Mouse (Mus musculus): ENCODE measurements at regions not wholly inside any gene's neighbourhood (a gene's known extent, or its start where the extent isn't known, plus 50 kb on each side); places are given as distances from the start of the nearest gene placed in this dataset.

GRCm38 (mm10) chr10:125814191-125814887 is 151.6 kb upstream of the Lrig3 start:
- Histone ChIP-seq H3K36me3 (ENCODE audit: control insufficient read depth, insufficient read depth, low read length) (no peaks in the 10 kb centered on the region), H3K4me1 (ENCODE audit: control insufficient read depth, insufficient read depth, low read length) (no peaks in the 10 kb centered on the region), H3K27me3 (ENCODE audit: control insufficient read depth, insufficient read depth, low read length) (no peaks in the 10 kb centered on the region), H3K27ac (ENCODE audit: control insufficient read depth, insufficient read depth, low read depth, low read length) (no peak overlapping the region), H3K4me3 (ENCODE audit: control insufficient read depth, low read depth, low read length) (no peak overlapping the region)
- no peak for TF ChIP-seq POLR2A (IDR thresholded peaks at IDR 0.05; ENCODE audit: control insufficient read depth, low read depth, low read length)
- no peak for TF ChIP-seq CTCF (IDR thresholded peaks at IDR 0.05; ENCODE audit: control insufficient read depth, insufficient read depth, insufficient replicate concordance, low read depth, low read length)

- H3K4me3 ChIP-seq (ENCODE audit: control insufficient read depth, low read depth, low read length): no peak overlapping the region
- no peaks in the 10 kb centered on the region for H3K4me1 ChIP-seq (ENCODE audit: control insufficient read depth, insufficient read depth, low read length)
- TF ChIP-seq POLR2A (IDR thresholded peaks at IDR 0.05; ENCODE audit: control insufficient read depth, low read depth, low read length) (no peak), CTCF (IDR thresholded peaks at IDR 0.05; ENCODE audit: control insufficient read depth, insufficient read depth, insufficient replicate concordance, low read depth, low read length) (no peak)
- H3K27ac ChIP-seq (ENCODE audit: control insufficient read depth, insufficient read depth, low read depth, low read length): no peak overlapping the region
- no peaks in the 10 kb centered on the region for H3K27me3 ChIP-seq (ENCODE audit: control insufficient read depth, insufficient read depth, low read length)
- no peaks in the 10 kb centered on the region for H3K36me3 ChIP-seq (ENCODE audit: control insufficient read depth, insufficient read depth, low read length)
These were observed 133.8 kb upstream of the Lrig3 start for GRCm38 (mm10) chr10:125832134-125832533.

- TF ChIP-seq CTCF (IDR thresholded peaks at IDR 0.05; ENCODE audit: control insufficient read depth, insufficient read depth, insufficient replicate concordance, low read depth, low read length) (no peak), POLR2A (IDR thresholded peaks at IDR 0.05; ENCODE audit: control insufficient read depth, low read depth, low read length) (no peak)
- Histone ChIP-seq H3K4me3 (ENCODE audit: control insufficient read depth, low read depth, low read length) (no peak overlapping the region), H3K36me3 (ENCODE audit: control insufficient read depth, insufficient read depth, low read length) (no peaks in the 10 kb centered on the region), H3K4me1 (ENCODE audit: control insufficient read depth, insufficient read depth, low read length) (no peaks in the 10 kb centered on the region), H3K27me3 (ENCODE audit: control insufficient read depth, insufficient read depth, low read length) (no peaks in the 10 kb centered on the region), H3K27ac (ENCODE audit: control insufficient read depth, insufficient read depth, low read depth, low read length) (no peak overlapping the region)
These were observed 133.2 kb upstream of the Lrig3 start for GRCm38 (mm10) chr10:125832764-125833163.

GRCm38 (mm10) chr10:125833989-125834388 is 132.0 kb upstream of the Lrig3 start:
- Histone ChIP-seq H3K4me1 (ENCODE audit: control insufficient read depth, insufficient read depth, low read length) (no peaks in the 10 kb centered on the region), H3K27ac (ENCODE audit: control insufficient read depth, insufficient read depth, low read depth, low read length) (no peak overlapping the region), H3K27me3 (ENCODE audit: control insufficient read depth, insufficient read depth, low read length) (no peaks in the 10 kb centered on the region), H3K4me3 (ENCODE audit: control insufficient read depth, low read depth, low read length) (no peak overlapping the region), H3K36me3 (ENCODE audit: control insufficient read depth, insufficient read depth, low read length) (no peaks in the 10 kb centered on the region)
- no peak for TF ChIP-seq POLR2A (IDR thresholded peaks at IDR 0.05; ENCODE audit: control insufficient read depth, low read depth, low read length)
- no peak for TF ChIP-seq CTCF (IDR thresholded peaks at IDR 0.05; ENCODE audit: control insufficient read depth, insufficient read depth, insufficient replicate concordance, low read depth, low read length)

- Histone ChIP-seq H3K4me3 (ENCODE audit: control insufficient read depth, low read depth, low read length) (no peak overlapping the region), H3K36me3 (ENCODE audit: control insufficient read depth, insufficient read depth, low read length) (no peaks in the 10 kb centered on the region), H3K27me3 (ENCODE audit: control insufficient read depth, insufficient read depth, low read length) (no peaks in the 10 kb centered on the region), H3K4me1 (ENCODE audit: control insufficient read depth, insufficient read depth, low read length) (no peaks in the 10 kb centered on the region), H3K27ac (ENCODE audit: control insufficient read depth, insufficient read depth, low read depth, low read length) (no peak overlapping the region)
- TF ChIP-seq CTCF (IDR thresholded peaks at IDR 0.05; ENCODE audit: control insufficient read depth, insufficient read depth, insufficient replicate concordance, low read depth, low read length) (no peak), POLR2A (IDR thresholded peaks at IDR 0.05; ENCODE audit: control insufficient read depth, low read depth, low read length) (no peak)
These were observed 127.0 kb upstream of the Lrig3 start for GRCm38 (mm10) chr10:125838982-125839381.

GRCm38 (mm10) chr10:125839621-125840141 is 126.3 kb upstream of the Lrig3 start:
- H3K4me3 ChIP-seq (ENCODE audit: control insufficient read depth, low read depth, low read length): no peak overlapping the region
- H3K36me3 ChIP-seq (ENCODE audit: control insufficient read depth, insufficient read depth, low read length): no peaks in the 10 kb centered on the region
- H3K27ac ChIP-seq (ENCODE audit: control insufficient read depth, insufficient read depth, low read depth, low read length): no peak overlapping the region
- H3K4me1 ChIP-seq (ENCODE audit: control insufficient read depth, insufficient read depth, low read length): no peaks in the 10 kb centered on the region
- H3K27me3 ChIP-seq (ENCODE audit: control insufficient read depth, insufficient read depth, low read length): no peaks in the 10 kb centered on the region
- TF ChIP-seq CTCF (IDR thresholded peaks at IDR 0.05; ENCODE audit: control insufficient read depth, insufficient read depth, insufficient replicate concordance, low read depth, low read length): no peak
- TF ChIP-seq POLR2A (IDR thresholded peaks at IDR 0.05; ENCODE audit: control insufficient read depth, low read depth, low read length): no peak

GRCm38 (mm10) chr10:125840388-125840787 is 125.6 kb upstream of the Lrig3 start:
- H3K36me3 ChIP-seq (ENCODE audit: control insufficient read depth, insufficient read depth, low read length): no peaks in the 10 kb centered on the region
- H3K4me1 ChIP-seq (ENCODE audit: control insufficient read depth, insufficient read depth, low read length): no peaks in the 10 kb centered on the region; the same call in 1 of the 2 replicates
- no peaks in the 10 kb centered on the region for H3K27me3 ChIP-seq (ENCODE audit: control insufficient read depth, insufficient read depth, low read length)
- no peak for TF ChIP-seq CTCF (IDR thresholded peaks at IDR 0.05; ENCODE audit: control insufficient read depth, insufficient read depth, insufficient replicate concordance, low read depth, low read length)
- no peak for TF ChIP-seq POLR2A (IDR thresholded peaks at IDR 0.05; ENCODE audit: control insufficient read depth, low read depth, low read length)
- no peak overlapping the region for H3K4me3 ChIP-seq (ENCODE audit: control insufficient read depth, low read depth, low read length)
- no peak overlapping the region for H3K27ac ChIP-seq (ENCODE audit: control insufficient read depth, insufficient read depth, low read depth, low read length)

All from testis, adult 2 months (tissue).